Mouse (Mus musculus): ENCODE data around the gene Ramac.

Gene Ramac

DNA sequence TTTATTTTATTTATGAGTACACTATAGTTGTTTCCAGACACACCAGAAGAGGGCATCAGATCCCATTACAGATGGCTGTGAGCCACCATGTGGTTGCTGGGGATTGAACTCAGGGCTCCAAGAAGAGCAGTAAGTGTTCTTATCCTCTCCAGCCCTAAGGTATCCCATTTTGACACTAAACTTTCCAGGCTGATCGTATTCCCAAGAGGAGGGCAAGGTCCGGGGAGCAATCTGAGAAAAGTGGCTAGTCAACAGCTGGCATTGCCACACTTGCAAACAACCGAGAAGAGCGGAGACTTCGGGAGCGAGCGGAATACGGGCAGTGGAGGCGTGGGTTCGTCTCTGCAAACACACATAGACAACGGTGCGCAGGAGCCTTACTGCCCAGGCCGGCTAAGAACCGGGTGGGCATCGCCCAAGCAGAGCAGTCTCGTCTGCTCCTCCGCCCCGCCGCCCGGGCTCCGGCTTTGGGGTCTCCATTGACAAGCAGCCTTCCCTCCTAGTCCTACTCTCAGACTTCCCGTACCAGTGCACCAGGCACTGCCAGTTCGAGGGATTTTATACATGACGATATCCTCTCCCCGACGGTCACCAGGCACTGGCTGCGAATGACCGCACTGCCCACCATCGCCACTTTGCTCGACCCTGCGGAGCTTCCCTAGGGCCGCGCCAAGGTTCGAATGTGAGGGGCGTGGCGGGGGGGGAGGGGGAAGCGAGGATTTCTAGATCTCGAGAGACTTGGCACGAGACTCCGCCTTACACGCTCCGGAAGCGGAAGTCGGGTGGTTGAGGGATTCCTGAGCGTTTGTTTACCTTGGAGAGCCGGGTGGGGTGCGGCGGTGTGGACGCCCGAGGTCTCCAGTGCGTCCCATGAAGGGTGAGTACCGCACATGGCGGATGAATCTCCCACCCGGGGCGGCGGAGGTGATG is at the start of gene Ramac:
Gene Ramac, plus strand, starts transcription at position 746 of the 930 bp plus-strand sequence.
- DNase-seq = peak; percentile 94

DNA sequence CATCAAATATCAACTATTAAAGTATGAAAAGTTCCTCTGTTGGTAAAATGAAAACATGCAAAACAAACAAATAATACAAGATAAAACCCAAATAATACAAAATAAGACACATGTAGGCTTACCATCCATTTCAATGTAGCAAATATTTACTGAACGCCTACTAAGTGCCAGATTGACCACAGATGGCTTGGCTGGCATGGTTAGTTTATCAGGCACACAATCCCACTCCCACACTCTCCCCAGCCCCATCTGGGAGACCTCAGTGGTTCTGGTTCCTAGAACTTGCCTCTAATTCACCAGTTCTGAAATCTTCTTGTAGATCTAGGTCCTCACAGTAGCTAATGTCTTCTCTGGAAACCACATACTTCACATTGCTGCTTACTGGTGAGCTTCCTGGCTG is 44.1 kb upstream of the Ramac start:
- DNase-seq = no peak

DNA sequence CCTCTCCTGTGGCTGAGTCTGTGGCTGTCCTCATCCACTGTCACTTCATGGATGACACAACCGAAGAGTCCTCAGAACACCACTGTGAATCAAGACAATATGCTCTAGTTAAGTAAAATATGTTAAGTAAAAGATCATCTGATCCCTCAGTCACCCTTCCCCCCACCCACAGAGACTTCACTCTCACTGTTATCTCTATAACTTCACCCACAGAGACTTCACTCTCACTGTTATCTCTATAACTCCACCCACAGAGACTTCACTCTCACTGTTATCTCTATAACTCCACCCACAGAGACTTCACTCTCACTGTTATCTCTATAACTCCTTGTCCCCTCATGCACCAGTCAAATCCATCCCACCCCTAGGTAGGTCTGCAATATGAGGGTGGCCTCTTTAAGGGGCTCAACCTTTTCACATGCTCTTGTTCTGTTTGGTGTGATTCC is 43.5 kb upstream of the Ramac start:
- no peak for DNase-seq

DNA sequence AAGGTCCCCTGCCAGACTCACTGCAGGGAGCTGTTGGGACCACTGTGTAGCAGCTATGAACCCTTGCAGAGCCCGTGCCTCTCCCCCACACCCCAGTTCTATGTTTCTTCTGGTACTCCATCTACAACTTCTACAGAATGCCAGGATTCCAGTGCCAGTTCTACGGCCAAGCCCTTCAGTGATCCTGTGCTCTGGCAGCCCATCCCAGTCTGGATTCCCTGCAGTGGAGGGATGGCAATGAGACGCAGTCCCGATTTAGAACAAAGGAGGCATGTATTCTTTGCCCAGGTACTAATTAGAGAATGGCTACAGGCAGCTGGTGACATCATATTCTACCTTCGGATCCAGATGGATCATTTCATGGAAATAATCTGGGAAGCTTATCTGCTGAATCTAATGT is 41.5 kb upstream of the Ramac start:
- no peak for DNase-seq

GRCm38 (mm10) chr7:81723851-81724250 is 38.9 kb upstream of the Ramac start:
- no peak for DNase-seq

GRCm38 (mm10) chr7:81725986-81726727 is 36.6 kb upstream of the Ramac start:
- no peak for DNase-seq

DNA sequence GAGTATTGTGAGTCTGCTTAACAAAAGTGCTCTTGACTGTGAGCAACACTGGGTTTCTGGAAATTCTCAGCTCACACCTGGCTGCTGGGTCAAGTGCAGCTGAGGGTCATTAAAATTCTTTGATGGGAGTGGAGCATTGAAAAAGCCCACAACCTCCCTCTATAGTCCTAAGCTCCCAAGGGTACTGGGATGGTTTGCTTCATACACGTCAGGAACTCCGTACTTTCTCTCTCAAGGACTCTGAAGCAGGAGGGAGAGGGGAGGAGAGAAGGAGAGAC is 36.1 kb upstream of the Ramac start:
- no peak for DNase-seq

DNA sequence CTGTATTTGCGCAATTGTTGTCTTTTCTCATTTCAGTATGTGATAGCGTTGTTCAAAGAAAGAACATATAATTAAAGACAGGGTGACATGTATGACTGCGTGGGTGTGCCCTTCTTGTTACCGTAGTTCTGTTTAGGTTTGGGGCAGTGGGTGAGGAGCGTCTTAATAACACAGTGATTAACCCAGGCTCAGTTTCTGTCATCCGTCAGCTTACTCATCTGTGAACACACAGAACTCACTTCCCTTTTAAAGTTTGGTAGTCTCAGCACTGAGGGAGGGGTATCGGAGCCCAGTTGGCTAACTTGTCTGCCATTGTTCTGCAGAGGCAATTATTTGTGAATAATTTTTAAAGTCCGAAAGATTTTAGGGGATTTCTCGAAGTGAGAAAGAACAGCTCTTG is 35.0 kb upstream of the Ramac start:
- no peak for DNase-seq

- DNase-seq = no peak
These were observed 32.9 kb upstream of the Ramac start for GRCm38 (mm10) chr7:81729787-81730186.

DNA sequence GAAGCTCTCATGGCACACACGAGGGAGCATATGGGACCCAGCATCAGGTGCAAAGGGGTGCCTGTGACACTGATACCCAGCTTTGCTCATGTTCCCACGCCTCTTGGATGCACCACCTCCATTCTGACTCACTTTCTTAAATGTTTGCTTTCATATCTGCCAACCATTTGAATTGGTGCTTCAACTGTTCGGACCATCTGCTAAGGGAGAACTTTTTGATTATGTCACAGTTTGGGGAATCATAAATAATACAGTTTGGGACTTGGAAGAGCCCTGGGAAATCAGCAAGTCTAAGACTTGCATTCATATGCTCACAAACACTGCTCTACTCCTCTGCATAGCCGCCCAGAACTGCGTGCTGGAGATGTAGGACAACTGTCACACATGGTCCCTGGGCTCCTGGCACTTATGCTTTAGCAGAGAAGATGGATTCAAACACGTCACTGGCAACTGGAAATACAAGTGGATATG is 31.5 kb upstream of the Ramac start:
- no peak for DNase-seq

GRCm38 (mm10) chr7:81732183-81733089 is 30.3 kb upstream of the Ramac start:
- DNase-seq = no peak

GRCm38 (mm10) chr7:81735300-81736048 is 27.3 kb upstream of the Ramac start:
- DNase-seq = no peak

DNA sequence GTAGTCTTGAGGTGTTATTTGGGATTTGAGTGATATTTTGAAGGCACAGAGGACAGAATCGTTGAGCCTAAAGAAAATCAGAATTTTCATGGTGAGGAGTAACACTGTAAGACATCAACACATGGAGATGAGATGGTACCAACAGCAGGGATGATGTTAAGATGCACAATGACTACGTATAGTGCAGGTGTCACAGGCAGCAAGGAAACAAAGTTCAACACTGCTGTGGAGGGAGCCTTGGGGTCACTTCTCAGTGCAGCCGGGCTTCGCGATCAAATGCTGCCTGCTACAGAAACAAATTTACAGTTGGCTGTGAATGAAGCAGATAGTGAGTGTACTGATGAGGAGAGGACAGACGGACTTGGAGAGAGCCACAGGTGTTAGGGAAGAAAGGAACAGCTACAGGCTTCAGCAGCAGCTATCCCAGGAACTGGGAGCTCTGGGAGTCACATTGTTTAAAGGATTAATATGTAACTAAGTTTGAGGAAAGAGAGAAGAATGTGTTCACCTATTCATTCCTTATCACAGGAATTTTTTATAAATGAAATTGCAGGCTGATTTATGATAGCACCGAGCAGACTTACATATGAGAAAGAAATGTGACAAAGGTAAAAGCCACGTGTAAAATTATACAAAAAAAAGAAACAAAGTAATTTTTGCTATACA is 23.9 kb upstream of the Ramac start:
- no peak for DNase-seq

- no peak for DNase-seq
These were observed 22.7 kb upstream of the Ramac start for GRCm38 (mm10) chr7:81740010-81740409.

DNA sequence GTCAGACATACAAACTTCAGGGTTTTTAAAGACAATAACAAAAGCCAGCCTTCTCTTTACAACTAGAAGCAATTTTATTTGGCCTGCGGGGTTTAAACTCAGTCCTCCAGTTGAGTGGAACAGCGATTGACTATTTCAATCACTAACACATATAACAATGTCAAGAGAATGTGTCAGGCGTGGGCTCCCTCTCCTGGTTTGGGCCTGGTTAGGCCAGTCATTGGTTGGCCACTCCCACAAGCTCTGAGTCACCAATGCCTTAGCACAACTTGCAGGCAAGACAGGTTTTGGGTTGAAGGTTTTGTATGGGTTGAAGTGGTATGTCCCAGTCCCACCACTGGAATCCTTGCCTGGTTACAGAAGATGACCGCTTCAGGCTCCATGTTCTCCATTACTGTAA is 18.6 kb upstream of the Ramac start:
- DNase-seq = no peak

GRCm38 (mm10) chr7:81747956-81748355 is 14.8 kb upstream of the Ramac start:
- no peak for DNase-seq

DNA sequence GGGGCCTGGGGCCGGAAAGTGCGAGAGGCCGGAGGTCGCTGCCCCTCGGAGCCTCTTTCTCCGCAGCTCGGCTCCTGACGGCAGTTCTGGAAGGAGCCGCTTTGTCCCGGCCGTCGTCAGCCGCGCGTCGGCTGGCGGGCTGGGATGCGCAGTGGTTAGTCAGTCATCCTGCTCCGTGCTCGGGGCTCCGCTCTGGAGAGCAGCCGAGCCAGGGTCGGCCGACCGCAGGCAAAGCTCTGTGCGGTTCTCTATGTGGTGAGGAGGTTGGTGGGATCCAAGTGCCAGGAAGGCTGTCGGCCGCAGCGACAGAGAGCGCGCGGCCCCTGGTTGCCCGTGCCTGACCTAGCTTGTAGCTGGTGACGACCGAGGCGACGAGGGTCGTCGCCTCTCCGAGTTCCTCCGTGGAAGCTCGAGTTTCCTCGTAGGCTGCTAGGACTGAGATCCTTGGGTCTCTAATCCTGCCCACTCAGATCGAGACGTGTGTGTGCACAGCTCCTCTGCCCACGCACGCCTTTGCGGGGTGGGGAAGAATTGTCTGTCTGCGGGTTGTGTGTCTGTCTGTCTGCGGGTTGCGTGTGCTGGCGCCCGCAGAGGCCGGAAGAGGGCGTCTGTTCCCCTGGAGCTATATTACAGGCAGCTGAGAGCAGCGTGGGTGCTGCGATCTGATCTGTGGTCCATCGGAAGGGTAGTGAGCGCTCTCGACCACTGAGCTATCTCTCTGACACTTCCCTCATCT is 553 bp downstream of the Ramac start:
- peak; percentile 48 for DNase-seq

- no peak for DNase-seq
These were observed 10.2 kb downstream of the Ramac start for GRCm38 (mm10) chr7:81772786-81773539.

GRCm38 (mm10) chr7:81775325-81775724 is 12.6 kb downstream of the Ramac start:
- DNase-seq = no peak

- peak; percentile 22 for DNase-seq
These were observed 15.0 kb downstream of the Ramac start for GRCm38 (mm10) chr7:81777667-81778218.

Data from right cerebral cortex, postnatal 4 days (tissue).